Mouse (Mus musculus) heart, postnatal 36 days (tissue): ENCODE data around the gene Il3ra. TPM values are rescaled to one million over a fixed set of nuclear protein-coding genes. Genes with fewer than 3 reads are reported as not detected.

ENCODE experiments used
- DNase-seq, 2 experiments: peaks; one replicate each; pipeline ENCODE4 v3.0.0; 2021 to 2022
- intact Hi-C: fragments of 180-260 bp; cut with DNase I; formaldehyde crosslinking; loops from one replicate; pipeline ENCODE4 v1.15.1; 2025
- total RNA-seq, 2 experiments: library from RNA; stranded (reverse); gene quantifications; 2 replicates each; pipeline ENCODE4 v1.2.3; 2021

Il3ra gene
- total RNA-seq, 2 experiments from 2014 or later, result 4.2 to 4.8 TPM

DNA sequence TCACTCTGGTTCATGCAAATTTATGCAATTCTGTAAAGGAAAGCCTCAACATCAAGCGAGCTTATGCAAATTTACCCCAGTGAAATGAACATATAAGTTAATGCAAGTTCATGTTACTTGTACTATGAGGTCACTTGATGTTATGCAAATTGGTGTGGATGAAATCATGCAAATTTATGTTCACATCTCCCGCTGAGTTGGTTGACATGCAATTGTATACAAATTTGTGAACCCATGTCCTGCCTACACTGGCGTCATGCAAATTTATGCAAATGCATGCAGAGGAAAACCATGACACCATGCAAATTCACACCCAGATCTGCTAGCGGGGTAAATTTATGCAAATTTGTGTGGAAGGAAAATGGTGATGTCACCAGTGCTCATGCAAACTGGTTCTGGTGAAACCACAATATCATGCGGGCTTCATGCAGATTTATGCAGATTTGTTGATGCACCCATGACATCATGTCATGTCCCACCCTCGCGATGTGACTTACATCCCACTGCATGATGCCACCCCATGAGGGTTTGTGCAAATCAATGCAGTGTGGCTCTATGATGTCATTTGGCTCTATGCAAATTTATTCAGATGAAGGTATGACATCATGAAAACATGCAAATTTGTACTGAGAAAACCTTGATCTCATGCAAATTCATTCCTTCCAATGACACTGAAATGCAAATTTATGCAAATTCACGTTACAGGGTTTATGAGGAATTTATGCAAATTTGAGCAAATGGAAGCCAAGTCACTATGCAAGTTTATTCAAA, 7.8 kb downstream of the Il3ra start:
- no peak for DNase-seq
- intact Hi-C loops, result no loop called here

GRCm38 (mm10) chr14:14354511-14355359, 8.7 kb downstream of the Il3ra start:
- intact Hi-C loops, result no loop called here
- DNase-seq, result no peak

DNA sequence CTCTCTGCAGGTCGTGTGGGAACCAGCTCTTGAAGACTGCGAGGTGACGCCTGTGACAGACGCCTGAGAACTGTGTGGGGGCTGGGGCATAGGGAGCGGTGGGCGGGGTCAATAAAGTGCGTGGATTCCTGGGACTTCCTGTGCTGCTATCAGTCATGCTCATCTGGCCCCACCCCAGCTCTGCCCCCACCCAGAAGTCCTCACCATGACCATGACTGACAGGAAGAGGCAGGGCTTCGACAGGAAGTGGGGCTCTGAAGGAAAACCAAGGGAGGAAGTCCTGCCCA, 9.2 kb downstream of the Il3ra start:
- intact Hi-C loops, result no loop called here
- no peak for DNase-seq

DNA sequence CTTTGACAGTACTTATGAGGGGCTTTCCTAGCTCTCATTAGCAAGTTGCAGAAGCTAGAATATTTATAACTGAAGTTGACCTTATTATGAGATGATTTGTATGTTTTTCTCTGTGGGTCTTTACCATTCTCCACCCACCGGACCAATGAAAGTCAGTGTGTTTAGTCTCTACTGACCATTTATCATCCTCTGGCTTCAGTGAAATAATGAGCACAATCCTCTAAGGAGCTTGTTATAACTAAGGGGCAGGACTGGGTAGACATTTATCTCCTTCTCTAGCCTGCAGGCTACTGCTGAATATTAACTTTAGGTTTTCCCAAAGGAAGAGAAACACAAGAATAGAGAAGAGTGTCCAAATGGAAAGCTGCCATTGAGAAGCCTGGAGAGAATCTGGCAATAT, 49.5 kb downstream of the Il3ra start:
- DNase-seq, result no peak
- intact Hi-C loops, result no loop called here

DNA sequence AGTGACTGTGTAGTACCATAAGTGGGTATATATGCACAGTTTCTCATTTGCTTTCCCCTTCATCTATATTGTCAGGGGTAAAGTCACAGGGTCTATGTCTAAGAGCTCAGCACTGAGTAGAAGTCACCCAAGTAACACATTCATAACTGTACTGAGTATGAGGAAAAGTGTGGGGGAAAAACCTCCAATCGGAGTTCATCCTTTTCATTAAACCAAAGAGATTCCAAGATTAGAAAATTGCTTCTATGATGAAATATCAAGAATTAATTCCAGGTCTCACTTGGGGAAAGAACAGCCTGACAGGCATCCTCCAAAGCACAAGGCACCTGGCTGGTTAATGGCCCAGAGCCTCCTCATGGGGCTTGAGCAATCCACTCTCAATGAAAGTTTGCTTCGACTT, 54.9 kb downstream of the Il3ra start, which contains the start of gene Olfr721-ps1:
TSS of gene Olfr721-ps1 (plus strand) at position 301 of the 400 bp plus-strand sequence.
- no peak for DNase-seq
- intact Hi-C loops, result no loop called here

Other genes starting within 250 kb of the Il3ra start
- 10 to 100 TPM; 83.0 to 89.4 TPM for gene Psmd6, start 225.3 kb upstream of the Il3ra start, total RNA-seq
- not detected for gene Olfr720, start 159.4 kb upstream of the Il3ra start, total RNA-seq
- not detected for gene Olfr31, start 23.4 kb upstream of the Il3ra start, total RNA-seq
- gene Olfr721-ps1, start 55.0 kb downstream of the Il3ra start, total RNA-seq, result not detected